Mouse (Mus musculus) heart, embryonic 16.5 days (tissue): ENCODE results near the gene Gpr171. TPM values are rescaled to one million over a fixed set of nuclear protein-coding genes. Genes with fewer than 3 reads are reported as not detected.
"Not testable (repeated sequence)": the region's sequence is repeated elsewhere in the genome, so short reads cannot be mapped to it uniquely, and the experiment has no call there.

Experiments used
- ATAC-seq: fragments of 200-750 bp; cut with Nextera tagmentation; replicated peaks from 2 replicates; pipeline ENCODE4 v1.8.0; 2017; ENCODE audit warnings: moderate number of reproducible peaks; ENCODE audit not compliant: insufficient read depth, low FRiP score; ENCODE audit errors: extremely low read depth
- H3K27ac ChIP-seq: fragments of 300-500 bp; sonication (generic); 2 replicates; pipeline ENCODE4 v1.5.1; 2014; ENCODE audit warnings: mild to moderate bottlenecking, low read length, control low read depth, moderate library complexity
- H3K27me3 ChIP-seq: fragments of 300-500 bp; sonication (generic); 2 replicates; pipeline ENCODE4 v1.6.1; 2014; ENCODE audit warnings: low read length, mixed read lengths; ENCODE audit not compliant: control insufficient read depth, insufficient read depth
- H3K36me3 ChIP-seq: fragments of 300-500 bp; sonication (generic); 2 replicates; pipeline ENCODE4 v1.6.1; 2014; ENCODE audit not compliant: control insufficient read depth, insufficient read depth
- H3K4me1 ChIP-seq: fragments of 300-500 bp; sonication (generic); 2 replicates; pipeline ENCODE4 v1.6.1; 2014; ENCODE audit warnings: low read length, mixed read lengths; ENCODE audit not compliant: control insufficient read depth, insufficient read depth
- H3K4me2 ChIP-seq: fragments of 300-500 bp; sonication (generic); 2 replicates; pipeline ENCODE4 v1.6.1; 2014; ENCODE audit warnings: low read depth, mild to moderate bottlenecking, control low read depth, low read length
- H3K4me3 ChIP-seq: fragments of 300-500 bp; sonication (generic); 2 replicates; pipeline ENCODE4 v1.5.1; 2014; ENCODE audit warnings: mild to moderate bottlenecking, control low read depth, low read length
- H3K9ac ChIP-seq: fragments of 300-500 bp; sonication (generic); 2 replicates; pipeline ENCODE4 v1.6.1; 2014; ENCODE audit warnings: low read length, control low read depth
- H3K9me3 ChIP-seq: fragments of 300-500 bp; sonication (generic); replicated peaks from 2 replicates; pipeline ENCODE4 v1.6.1; 2016; ENCODE audit warnings: low read length; ENCODE audit not compliant: control insufficient read depth
- WGBS: fragments of 180-500 bp; shearing (Covaris S2); extraction: QIAGEN DNeasy Blood & Tissue Kit; methylation state at CpG from one replicate; pipeline ENCODE4 v1.1.7; 2014; 5-methylcytosine and 5-hydroxymethylcytosine counted together
- polyA plus RNA-seq: library from polyadenylated mRNA; unstranded; fragments of >200 nt; fragmentation: Nextera tagmentation; extraction: Ambion mirVana; gene quantifications from 2 replicates; pipeline ENCODE4 v1.2.1, GENCODE M21; 2015

Gene Gpr171
- polyA plus RNA-seq: 1.5 and 3.5 TPM in 2 replicates

DNA sequence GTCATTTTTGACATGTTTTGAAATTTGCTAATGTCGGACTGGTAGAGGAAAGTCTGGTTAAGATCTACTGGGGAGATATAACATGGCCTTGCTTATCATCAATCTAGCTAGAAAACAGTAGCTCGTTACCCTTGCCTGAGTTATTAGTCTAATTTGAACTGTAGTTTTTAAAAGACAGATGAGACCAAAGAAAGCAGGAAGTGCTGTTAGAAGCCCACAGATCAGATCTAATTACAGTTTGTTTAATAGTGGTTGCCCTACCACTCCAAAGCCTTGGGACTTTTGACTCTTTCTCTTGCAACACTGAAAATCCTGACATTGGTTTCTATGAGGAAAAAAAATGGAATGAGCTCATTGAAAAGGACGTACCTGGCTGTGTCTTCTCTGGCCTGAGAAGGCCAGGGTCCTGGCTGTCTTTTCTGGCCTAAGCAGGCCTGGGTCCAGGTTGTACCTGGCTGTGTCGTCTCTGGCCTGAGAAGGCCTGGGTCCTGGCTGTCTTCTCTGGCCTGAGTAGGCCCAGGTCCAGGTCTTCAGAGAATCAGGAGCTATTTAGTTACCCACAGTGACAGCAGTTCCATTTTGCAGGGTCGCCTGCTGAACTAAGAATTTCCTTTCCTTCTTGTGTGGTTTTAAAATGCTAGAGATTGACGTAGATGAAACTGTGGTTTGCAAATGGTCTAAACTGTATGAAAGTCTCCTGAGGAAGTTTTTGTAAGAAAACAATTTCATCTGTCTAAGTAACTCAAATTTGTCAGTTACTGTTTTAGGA, at the start of gene Gpr171:
Gene Gpr171 (minus strand): TSS at position 604 of the 769 bp plus-strand sequence.
- WGBS: 68% methylated on average over 6 of the region's 6 CpGs
- H3K27ac ChIP-seq: no peak within 1 kb of the TSS
- no peak for ATAC-seq
- peaks cover 9% of the 10 kb centered on the region for H3K4me1 ChIP-seq
- H3K27me3 ChIP-seq: no peaks in the 10 kb centered on the region
- peak within 1 kb of the TSS; percentile 8; the same call in 1 of the 2 replicates for H3K4me3 ChIP-seq
- H3K9me3 ChIP-seq: no peaks in the 10 kb centered on the region
- H3K4me2 ChIP-seq: no peak within 1 kb of the TSS; the same call in 1 of the 2 replicates
- no peak within 1 kb of the TSS for H3K9ac ChIP-seq
- H3K36me3 ChIP-seq: no peaks in the 10 kb centered on the region

GRCm38 (mm10) chr3:59150624-59151023, 49.0 kb upstream of the Gpr171 start:
- Histone ChIP-seq H3K9ac (no peak overlapping the region), H3K27ac (no peak overlapping the region), H3K4me2 (no peak overlapping the region), H3K9me3 (no peaks in the 10 kb centered on the region), H3K4me3 (no peak overlapping the region), H3K4me1 (no peaks in the 10 kb centered on the region), H3K27me3 (no peaks in the 10 kb centered on the region), H3K36me3 (no peaks in the 10 kb centered on the region)
- 96% methylated on average over 2 of the region's 2 CpGs for WGBS
- ATAC-seq: no peak

- Histone ChIP-seq H3K4me1 (no peaks in the 10 kb centered on the region), H3K9ac (no peak overlapping the region), H3K4me3 (no peak overlapping the region), H3K9me3 (no peaks in the 10 kb centered on the region), H3K27me3 (no peaks in the 10 kb centered on the region), H3K4me2 (no peak overlapping the region), H3K36me3 (no peaks in the 10 kb centered on the region), H3K27ac (no peak overlapping the region)
- no peak for ATAC-seq
Observed at GRCm38 (mm10) chr3:59149646-59150045, 48.0 kb upstream of the Gpr171 start.

- 53% methylated on average over 5 of the region's 5 CpGs for WGBS
Observed at GRCm38 (mm10) chr3:59145194-59145593, 43.6 kb upstream of the Gpr171 start.

GRCm38 (mm10) chr3:59141507-59142305, 40.1 kb upstream of the Gpr171 start:
- Histone ChIP-seq H3K27me3 (no peaks in the 10 kb centered on the region), H3K36me3 (no peaks in the 10 kb centered on the region), H3K27ac (0 out of 2 replicates have a peak overlapping the region, but pooled peaks have one; percentile 2), H3K4me1 (peaks cover 15% of the 10 kb centered on the region), H3K9me3 (no peaks in the 10 kb centered on the region), H3K4me2 (no peak overlapping the region), H3K9ac (0 out of 2 replicates have a peak overlapping the region, but pooled peaks have one; percentile 15), H3K4me3 (no peak overlapping the region)
- no peak for ATAC-seq
- 28% methylated on average over 8 of the region's 8 CpGs for WGBS

More at GRCm38 (mm10) chr3:59145194-59145593, 43.6 kb upstream of the Gpr171 start:
- Histone ChIP-seq H3K27me3 (no peaks in the 10 kb centered on the region), H3K27ac (no peak overlapping the region), H3K36me3 (no peaks in the 10 kb centered on the region), H3K4me1 (peaks cover 13% of the 10 kb centered on the region), H3K9ac (no peak overlapping the region), H3K4me2 (no peak overlapping the region), H3K4me3 (no peak overlapping the region), H3K9me3 (no peaks in the 10 kb centered on the region)
- 0 out of 2 replicates have a peak, but pooled peaks have one; percentile 55 for ATAC-seq

DNA sequence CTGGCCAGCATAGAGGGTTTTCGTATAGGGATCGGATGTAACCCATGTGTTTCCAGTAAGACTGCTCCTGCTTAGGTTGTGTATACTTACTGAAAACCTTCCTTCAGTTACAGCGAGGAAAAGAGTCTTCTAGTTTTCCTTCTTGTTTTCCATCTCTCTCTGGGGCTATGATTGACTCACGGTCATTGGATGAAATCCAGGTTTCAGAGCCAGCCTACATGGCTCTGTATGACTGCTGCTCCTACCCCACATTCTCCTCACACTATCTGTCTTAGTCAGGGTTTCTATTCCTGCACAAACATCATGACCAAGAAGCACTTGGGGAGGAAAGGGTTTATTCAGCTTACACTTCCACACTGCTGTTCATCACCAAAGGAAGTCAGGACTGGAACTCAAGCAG, 39.3 kb upstream of the Gpr171 start:
- 68% methylated on average over 4 of the region's 4 CpGs for WGBS
- not testable (repeated sequence) for H3K36me3 ChIP-seq, ATAC-seq, H3K4me2 ChIP-seq, H3K9me3 ChIP-seq, H3K27ac ChIP-seq, H3K4me3 ChIP-seq, H3K9ac ChIP-seq, H3K27me3 ChIP-seq
- H3K4me1 ChIP-seq: peaks cover 15% of the 10 kb centered on the region

DNA sequence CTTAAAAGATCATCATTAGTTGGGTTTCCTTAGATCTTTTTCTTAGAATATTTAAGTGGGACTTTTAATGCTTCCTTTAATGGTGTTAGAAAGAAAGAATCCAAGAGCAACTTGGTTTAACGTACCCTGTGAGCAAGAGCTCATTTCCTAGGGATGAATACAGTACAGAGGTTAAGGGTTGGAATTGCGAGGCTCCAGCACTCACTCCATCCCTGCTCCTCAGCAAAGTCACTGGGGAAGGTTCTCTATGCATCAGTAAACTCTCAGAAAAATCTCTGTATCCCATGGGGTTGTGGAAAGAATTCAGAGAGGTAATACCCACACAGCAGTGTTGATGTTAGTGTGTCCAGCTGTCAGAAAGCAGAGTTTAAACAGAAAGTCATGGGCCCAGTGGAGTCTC, 38.5 kb upstream of the Gpr171 start:
- H3K27me3 ChIP-seq: no peaks in the 10 kb centered on the region
- no peaks in the 10 kb centered on the region for H3K9me3 ChIP-seq
- no peak overlapping the region for H3K9ac ChIP-seq
- no peak for ATAC-seq
- no peak overlapping the region for H3K4me2 ChIP-seq
- no peak overlapping the region for H3K27ac ChIP-seq
- H3K36me3 ChIP-seq: no peaks in the 10 kb centered on the region
- peaks cover 15% of the 10 kb centered on the region for H3K4me1 ChIP-seq
- no peak overlapping the region for H3K4me3 ChIP-seq
- WGBS: 82% methylated on average over 2 of the region's 2 CpGs

- no peak overlapping the region for H3K27ac ChIP-seq
- H3K36me3 ChIP-seq: no peaks in the 10 kb centered on the region
- H3K9me3 ChIP-seq: no peaks in the 10 kb centered on the region
- no peak overlapping the region for H3K9ac ChIP-seq
- H3K4me2 ChIP-seq: no peak overlapping the region
- no peak overlapping the region for H3K4me3 ChIP-seq
- no peak for ATAC-seq
- H3K4me1 ChIP-seq: peaks cover 15% of the 10 kb centered on the region
- H3K27me3 ChIP-seq: no peaks in the 10 kb centered on the region
Observed at GRCm38 (mm10) chr3:59139651-59140051, 38.0 kb upstream of the Gpr171 start.

- Histone ChIP-seq H3K9me3 (no peaks in the 10 kb centered on the region), H3K4me2 (no peak overlapping the region), H3K36me3 (no peaks in the 10 kb centered on the region), H3K27ac (no peak overlapping the region), H3K4me3 (no peak overlapping the region), H3K9ac (no peak overlapping the region), H3K27me3 (no peaks in the 10 kb centered on the region), H3K4me1 (peaks cover 15% of the 10 kb centered on the region)
- WGBS: 66% methylated on average over 12 of the region's 12 CpGs
- no peak for ATAC-seq
Observed at GRCm38 (mm10) chr3:59138946-59139468, 37.4 kb upstream of the Gpr171 start.
